In the genomic region with DNA sequence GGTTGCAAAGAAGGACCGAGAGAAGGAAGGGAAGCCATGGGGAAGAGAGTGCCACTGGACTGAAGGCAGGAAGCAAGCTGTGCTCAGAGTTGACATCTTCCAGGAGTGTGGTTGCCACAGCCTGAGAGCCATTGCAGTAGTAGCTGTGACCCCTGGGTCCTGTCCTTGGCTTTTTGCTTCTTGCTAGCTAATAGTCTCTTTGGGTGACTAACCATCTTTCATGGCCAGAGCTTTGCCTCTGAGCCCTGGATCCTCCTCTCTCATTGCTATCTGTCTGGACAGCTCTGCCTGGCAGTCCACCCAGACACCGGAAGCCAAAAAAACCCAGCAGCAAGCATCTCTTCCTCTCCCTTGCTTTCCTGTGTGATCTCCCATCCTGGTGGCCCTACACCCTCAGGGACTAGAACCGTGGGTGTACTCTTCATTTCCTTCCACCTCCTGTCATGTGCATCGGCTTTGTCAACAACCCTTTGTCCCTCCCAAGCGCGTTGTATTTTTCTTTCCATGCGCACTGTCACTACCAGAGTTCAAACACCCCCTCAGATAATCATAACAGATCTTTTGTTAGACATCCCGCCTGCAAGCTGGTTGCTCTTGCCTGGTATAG, we compare ENCODE assay signal across 30 mouse cellular contexts.
DNase-seq lines count a peak whose midpoint lies in the region; ATAC-seq and TF ChIP-seq lines count a peak whose summit lies in the region.
"Had no signal": no experiment of that assay in that cellular context is flagged by ENCODE, and none has a peak within 500 bp of the region (broad histone marks: within the 10 kb centered on the region; RNA-seq: fewer than 3 reads in every experiment).

No protein-coding gene starts in this region.

- H3K4me3 ChIP-seq in midbrain, postnatal 0 days (ENCODE audit: low read depth, low read length) = no peak overlapping the region
- no peak overlapping the region for H3K4me3 ChIP-seq in hindbrain, embryonic 14.5 days (replicated peaks; ENCODE audit: low read length)
- H3K4me3 ChIP-seq: embryonic facial prominence, embryonic 10.5 days; embryonic facial prominence, embryonic 15.5 days; forebrain, embryonic 15.5 days; heart, embryonic 10.5 days; heart, embryonic 15.5 days; hindbrain, embryonic 12.5 days; myocyte had no signal

- no peak overlapping the region for H3K27ac ChIP-seq in midbrain, postnatal 0 days (ENCODE audit: low read depth, low read length)
- H3K27ac ChIP-seq in hindbrain, embryonic 14.5 days = no peak overlapping the region
- H3K27ac ChIP-seq: embryonic facial prominence, embryonic 10.5 days; embryonic facial prominence, embryonic 15.5 days; forebrain, embryonic 15.5 days; heart, embryonic 10.5 days; heart, embryonic 15.5 days; hindbrain, embryonic 12.5 days; liver, embryonic 14.5 days had no signal

- no peaks in the 10 kb centered on the region for H3K27me3 ChIP-seq in midbrain, postnatal 0 days (ENCODE audit: insufficient read depth, low read length)
- no peaks in the 10 kb centered on the region for H3K27me3 ChIP-seq in hindbrain, embryonic 14.5 days (ENCODE audit: control insufficient read depth, insufficient read depth, low read length)
- H3K27me3 ChIP-seq: CH12.LX; embryonic facial prominence, embryonic 15.5 days; forebrain, embryonic 15.5 days; heart, embryonic 15.5 days; hindbrain, embryonic 12.5 days had no signal

- WGBS in midbrain, postnatal 0 days = 86% methylated on average over 8 of the region's 8 CpGs
- WGBS in hindbrain, embryonic 14.5 days = 76% methylated on average over 8 of the region's 8 CpGs

- DNase-seq in kidney, adult 9 months = peak; percentile 20
- no peak for DNase-seq in kidney, postnatal 14 days
- peak; percentile 2 for DNase-seq in T-cell, adult 2 months (ENCODE audit: low spot score)
- DNase-seq in adrenal gland, postnatal 10 days = peak; percentile 47
- peak; percentile 27 for DNase-seq in induced T-regulatory cell, adult 2 months (ENCODE audit: low read depth)
- DNase-seq in midbrain, postnatal 0 days (ENCODE audit: low spot score) = no peak
- no peak for DNase-seq in urinary bladder, postnatal 25 days (ENCODE audit: low spot score)
- no peak for DNase-seq in hindbrain, embryonic 14.5 days (ENCODE audit: low spot score)
- DNase-seq: cerebellum, adult 18-20 months; cerebellum, postnatal 14 days; gastrocnemius, postnatal 25 days; heart, adult 11 months; heart, postnatal 36 days; kidney, adult 11 months; liver; lung, adult 2 months; lung, postnatal 10 days; right cerebral cortex, postnatal 14 days; thymus, postnatal 14 days had no signal

- no peaks in the 10 kb centered on the region for H3K36me3 ChIP-seq in midbrain, postnatal 0 days (ENCODE audit: insufficient read depth, low read length)
- H3K36me3 ChIP-seq in hindbrain, embryonic 14.5 days (replicated peaks; ENCODE audit: control insufficient read depth, insufficient read depth) = no peaks in the 10 kb centered on the region
- H3K36me3 ChIP-seq: embryonic facial prominence, embryonic 10.5 days; embryonic facial prominence, embryonic 15.5 days; forebrain, embryonic 15.5 days; heart, embryonic 10.5 days; heart, embryonic 15.5 days; hindbrain, embryonic 12.5 days had no signal

- ATAC-seq in midbrain, postnatal 0 days (ENCODE audit: low FRiP score) = no peak
- no peak for ATAC-seq in hindbrain, embryonic 14.5 days (ENCODE audit: low FRiP score)
- ATAC-seq: forebrain, embryonic 15.5 days; midbrain, embryonic 16.5 days had no signal

- H3K9me3 ChIP-seq in midbrain, postnatal 0 days (ENCODE audit: low read length) = no peaks in the 10 kb centered on the region
- H3K9me3 ChIP-seq in hindbrain, embryonic 14.5 days (ENCODE audit: control insufficient read depth, low read length) = 0 out of 2 replicates have a peak, but pooled peaks cover 3% of the 10 kb centered on the region
- H3K9me3 ChIP-seq: embryonic facial prominence, embryonic 15.5 days; forebrain, embryonic 15.5 days; heart, embryonic 10.5 days; heart, embryonic 15.5 days; hindbrain, embryonic 12.5 days had no signal

- no peak for TF ChIP-seq CTCF in midbrain, postnatal 0 days (IDR thresholded peaks at IDR 0.05)

- no peaks in the 10 kb centered on the region for H3K4me1 ChIP-seq in midbrain, postnatal 0 days (ENCODE audit: insufficient read depth, low read length)
- peaks cover 5% of the 10 kb centered on the region; the same call in 1 of the 2 replicates for H3K4me1 ChIP-seq in hindbrain, embryonic 14.5 days (replicated peaks; ENCODE audit: control insufficient read depth, insufficient read depth, low read length)
- H3K4me1 ChIP-seq: embryonic facial prominence, embryonic 10.5 days; embryonic facial prominence, embryonic 15.5 days; forebrain, embryonic 15.5 days; hindbrain, embryonic 12.5 days had no signal

- H3K9ac ChIP-seq in midbrain, postnatal 0 days (replicated peaks; ENCODE audit: low read length, poor library complexity, severe bottlenecking) = no peak overlapping the region
- no peak overlapping the region for H3K9ac ChIP-seq in hindbrain, embryonic 14.5 days
- H3K9ac ChIP-seq: embryonic facial prominence, embryonic 15.5 days; forebrain, embryonic 15.5 days; heart, embryonic 15.5 days; hindbrain, embryonic 12.5 days; liver, embryonic 14.5 days had no signal

- H3K4me2 ChIP-seq in midbrain, postnatal 0 days (ENCODE audit: low read depth, low read length, poor library complexity, severe bottlenecking) = no peak overlapping the region
- no peak overlapping the region for H3K4me2 ChIP-seq in hindbrain, embryonic 14.5 days (replicated peaks)
- H3K4me2 ChIP-seq: embryonic facial prominence, embryonic 15.5 days; forebrain, embryonic 15.5 days; heart, embryonic 15.5 days; hindbrain, embryonic 12.5 days; midbrain, embryonic 11.5 days had no signal

Comparison
In these comparisons a context has a peak if more than half of its experiments do, and no peak if none do; other contexts are left out.
1. DNase-seq: peak in kidney, adult 9 months (single experiment), T-cell, adult 2 months (single experiment), adrenal gland, postnatal 10 days (single experiment) and induced T-regulatory cell, adult 2 months (single experiment); none in kidney, postnatal 14 days (single experiment), midbrain, postnatal 0 days (single experiment), urinary bladder, postnatal 25 days (single experiment) and hindbrain, embryonic 14.5 days (single experiment).